Mouse (Mus musculus): ENCODE measurements around the gene Selenbp2.
"Not testable (repeated sequence)": the region's sequence is repeated elsewhere in the genome, so short reads cannot be mapped to it uniquely, and the experiment has no call there.

Gene Selenbp2

DNA sequence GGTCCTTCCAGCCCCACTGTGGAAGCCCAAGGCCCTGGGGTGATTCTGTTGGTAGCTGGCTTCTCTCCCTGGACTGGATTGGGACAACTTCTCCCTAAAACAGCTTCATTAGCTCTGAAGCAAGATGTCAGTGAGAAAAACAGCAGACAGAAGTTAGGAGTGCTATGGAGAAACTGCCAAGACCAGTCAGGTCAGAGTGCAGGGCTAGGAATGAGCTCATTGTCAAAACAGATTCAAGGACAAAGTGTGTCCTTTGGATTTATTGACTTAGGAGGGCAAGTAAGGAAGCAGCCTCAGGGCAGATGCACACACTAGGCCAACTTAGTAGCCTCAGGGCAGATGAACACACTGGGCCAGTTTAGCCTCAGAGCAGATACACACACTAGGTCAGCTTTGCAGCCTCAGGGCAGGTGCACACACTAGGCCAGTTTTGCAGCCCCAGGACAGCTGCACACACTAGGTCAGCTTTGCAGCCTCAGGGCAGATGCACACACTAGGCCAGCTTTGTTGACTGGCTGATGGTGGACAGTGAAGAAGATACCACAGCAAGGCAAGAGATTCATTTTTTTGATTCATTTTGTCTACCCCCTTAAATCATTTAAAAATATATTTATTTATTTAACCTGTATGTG is 2.6 kb upstream of the Selenbp2 start:
- in situ Hi-C loops (cut with MboI; ENCODE audit: low sequenced_read_pairs): no loop called here

GRCm38 (mm10) chr3:94691694-94692093 is 1.7 kb upstream of the Selenbp2 start:
- in situ Hi-C loops (cut with MboI; ENCODE audit: low sequenced_read_pairs): not testable (repeated sequence)

DNA sequence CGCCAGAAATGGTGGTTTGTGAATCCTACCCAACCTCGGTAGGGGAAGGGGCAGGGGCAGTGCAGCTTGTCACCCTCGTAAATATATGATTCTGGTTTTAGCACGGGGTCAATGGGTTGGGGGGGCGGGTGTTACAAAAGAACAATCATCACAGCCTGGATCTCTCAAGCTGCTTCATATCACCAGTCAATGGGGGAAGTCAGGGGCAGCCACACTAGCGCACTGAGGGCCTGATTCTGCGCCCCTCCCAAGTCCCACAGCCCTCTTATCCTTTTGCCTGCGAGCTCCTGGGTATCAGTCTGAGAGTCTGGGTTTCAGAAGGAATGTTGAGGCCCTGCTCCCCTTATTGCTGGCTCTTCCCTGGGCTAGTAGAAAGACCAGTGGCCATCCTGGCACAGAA is 518 bp downstream of the Selenbp2 start:
- in situ Hi-C loops (cut with MboI; ENCODE audit: low sequenced_read_pairs): not testable (repeated sequence)

- in situ Hi-C loops (cut with MboI; ENCODE audit: low sequenced_read_pairs): not testable (repeated sequence)
Observed at GRCm38 (mm10) chr3:94695591-94695990, 2.2 kb downstream of the Selenbp2 start.

GRCm38 (mm10) chr3:94696257-94696656 is 2.9 kb downstream of the Selenbp2 start:
- in situ Hi-C loops (cut with MboI; ENCODE audit: low sequenced_read_pairs): not testable (repeated sequence)

- in situ Hi-C loops (cut with MboI; ENCODE audit: low sequenced_read_pairs): not testable (repeated sequence)
Observed at GRCm38 (mm10) chr3:94702163-94702810, 8.9 kb downstream of the Selenbp2 start.

DNA sequence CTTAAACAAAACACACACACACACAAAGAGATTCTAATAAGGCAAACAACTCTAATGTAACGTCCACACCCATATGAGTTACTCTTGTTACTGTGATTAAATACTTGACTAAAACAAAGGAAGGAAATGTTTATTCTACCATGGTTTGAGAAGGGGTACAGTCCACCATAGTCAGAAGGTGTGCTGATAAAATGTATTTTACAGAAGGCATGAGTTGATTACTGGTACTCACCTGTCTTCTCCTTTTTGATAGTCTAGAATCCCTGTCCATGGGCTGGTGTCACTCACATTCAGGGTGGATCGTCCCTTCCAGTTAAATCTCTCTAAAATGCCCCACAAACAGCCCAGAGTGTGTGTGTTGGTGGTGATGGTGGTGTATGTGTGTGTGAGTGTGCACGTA is 9.5 kb downstream of the Selenbp2 start:
- in situ Hi-C loops (cut with MboI; ENCODE audit: low sequenced_read_pairs): no loop called here

DNA sequence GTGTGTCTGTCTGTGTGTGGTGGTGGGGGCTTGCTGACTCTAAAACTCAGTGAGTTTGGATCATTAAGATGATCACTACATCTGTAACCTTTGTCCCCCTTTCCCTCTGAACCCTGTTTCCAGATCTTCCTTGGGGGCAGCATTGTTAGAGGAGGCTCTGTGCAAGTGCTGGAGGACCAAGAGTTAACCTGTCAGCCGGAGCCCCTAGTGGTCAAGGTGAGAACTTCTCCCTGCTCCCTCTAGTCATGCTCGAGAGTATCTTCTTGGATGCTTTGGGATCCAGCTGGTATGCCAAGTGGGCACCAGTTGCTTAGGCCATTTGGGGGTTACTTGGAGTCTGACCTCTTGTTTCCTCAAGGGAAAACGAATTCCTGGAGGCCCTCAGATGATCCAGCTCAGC is 10.0 kb downstream of the Selenbp2 start:
- in situ Hi-C loops (cut with MboI; ENCODE audit: low sequenced_read_pairs): not testable (repeated sequence)

DNA sequence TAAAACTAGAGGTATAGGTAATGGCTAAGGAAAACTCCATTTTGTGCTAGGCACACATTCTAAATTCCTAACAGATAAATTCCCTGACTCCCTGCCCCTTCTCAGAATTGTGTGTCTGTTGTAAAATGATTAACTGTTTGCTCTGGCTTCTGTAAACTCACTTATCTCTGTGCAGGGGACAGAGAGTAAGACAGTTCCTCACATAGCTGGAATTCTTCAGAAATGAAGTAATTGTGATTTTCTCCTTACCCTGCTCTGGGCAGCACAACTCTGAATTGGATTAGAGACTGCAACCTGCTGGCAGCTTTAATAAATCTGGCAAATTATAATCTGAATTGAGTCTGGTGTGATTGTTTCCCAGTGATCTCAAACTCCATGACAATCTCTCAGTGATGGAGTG is 17.2 kb downstream of the Selenbp2 start:
- in situ Hi-C loops (cut with MboI; ENCODE audit: low sequenced_read_pairs): not testable (repeated sequence)

- in situ Hi-C loops (cut with MboI; ENCODE audit: low sequenced_read_pairs): not testable (repeated sequence)
Observed at GRCm38 (mm10) chr3:94713424-94713823, 20.1 kb downstream of the Selenbp2 start.

GRCm38 (mm10) chr3:94718253-94718652 is 24.9 kb downstream of the Selenbp2 start:
- in situ Hi-C loops (cut with MboI; ENCODE audit: low sequenced_read_pairs): not testable (repeated sequence)

GRCm38 (mm10) chr3:94723637-94724036 is 30.3 kb downstream of the Selenbp2 start:
- in situ Hi-C loops (cut with MboI; ENCODE audit: low sequenced_read_pairs): not testable (repeated sequence)

- in situ Hi-C loops (cut with MboI; ENCODE audit: low sequenced_read_pairs): no loop called here
Observed at GRCm38 (mm10) chr3:94745691-94746090, 52.3 kb downstream of the Selenbp2 start.

Data from CH12F3 (cell line).